Mouse (Mus musculus): ENCODE measurements around the gene Rep15.

The Rep15 gene

DNA sequence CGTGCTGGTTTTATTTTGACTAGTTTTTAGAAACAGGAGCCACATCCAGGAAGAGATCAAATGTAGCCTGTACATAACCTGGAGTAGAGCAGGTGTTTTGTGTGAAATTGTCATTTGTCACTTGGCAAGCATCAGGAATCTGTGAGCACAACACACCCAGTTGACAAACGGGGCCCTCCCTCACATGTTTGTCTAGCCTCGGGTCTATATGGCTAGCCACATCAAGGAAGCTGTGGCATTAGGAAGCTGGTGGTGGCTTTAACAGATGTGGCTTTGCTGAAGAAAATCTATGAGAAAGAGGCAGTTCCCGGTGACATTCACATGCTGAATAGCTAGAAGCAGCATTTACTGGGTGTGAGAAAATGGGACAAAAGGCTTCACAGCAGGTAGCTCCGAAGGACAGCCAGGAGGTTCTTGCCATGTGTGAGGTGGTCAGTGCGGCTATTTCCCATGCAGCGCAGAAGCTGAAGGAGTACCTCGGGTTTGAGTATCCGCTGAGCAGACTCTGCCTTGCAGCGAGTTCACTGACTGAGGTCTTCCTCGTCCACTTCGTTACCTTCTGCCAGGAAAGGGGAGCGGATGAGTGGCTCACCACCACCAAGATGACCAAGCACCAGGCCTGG lies at the start of gene Rep15:
TSS of gene Rep15 (plus strand) at position 282 of the 623 bp plus-strand sequence.
- in situ Hi-C loops (cut with MboI, MseI), result loop anchor here (5.0 kb wide), 1 partner anchor 355 kb away; no protein-coding TSS in a partner anchor

DNA sequence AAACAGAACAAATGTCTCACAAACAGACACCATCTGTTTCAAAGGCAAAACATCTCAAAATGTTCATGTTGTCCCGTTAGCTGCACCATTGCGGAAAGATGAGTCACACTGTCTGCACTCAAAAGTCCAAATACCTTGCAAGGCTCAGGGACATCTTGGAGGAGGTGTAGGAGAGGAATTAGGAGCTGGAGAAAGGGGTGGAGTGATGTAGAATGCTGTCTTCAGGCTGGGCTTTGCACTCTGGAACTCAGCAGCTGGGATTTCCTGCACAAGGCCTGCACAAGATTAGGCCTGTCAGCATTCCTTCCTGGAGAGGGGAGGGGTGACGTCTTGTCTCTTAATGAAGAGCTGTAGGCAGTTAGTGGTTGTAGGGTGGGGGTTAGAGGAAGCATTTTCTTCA lies 47.8 kb upstream of the Rep15 start:
- in situ Hi-C loops (cut with MboI, MseI), result no loop called here

DNA sequence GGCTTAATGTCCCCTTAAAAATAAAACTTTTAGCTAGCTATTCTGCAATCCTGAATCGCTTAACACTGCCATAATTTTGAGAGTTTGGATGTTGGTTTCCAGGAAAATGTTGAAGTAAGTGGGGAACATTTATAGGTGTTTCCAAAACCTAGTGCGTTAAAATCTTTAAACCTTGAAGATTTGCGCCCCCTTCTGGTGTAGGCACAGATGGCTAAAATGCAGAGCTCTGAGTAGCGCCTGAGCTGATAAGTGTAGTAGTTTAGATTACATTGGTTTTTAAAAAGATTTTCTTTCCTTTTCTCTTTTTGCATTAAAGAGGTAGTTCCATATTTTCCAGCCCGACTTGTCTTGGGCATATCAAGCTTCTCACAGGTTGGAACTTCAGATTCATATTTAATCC lies 38.1 kb upstream of the Rep15 start:
- in situ Hi-C loops (cut with MboI, MseI), result loop anchor here (10.0 kb wide), 1 partner anchor 169 kb away; no protein-coding TSS in a partner anchor

DNA sequence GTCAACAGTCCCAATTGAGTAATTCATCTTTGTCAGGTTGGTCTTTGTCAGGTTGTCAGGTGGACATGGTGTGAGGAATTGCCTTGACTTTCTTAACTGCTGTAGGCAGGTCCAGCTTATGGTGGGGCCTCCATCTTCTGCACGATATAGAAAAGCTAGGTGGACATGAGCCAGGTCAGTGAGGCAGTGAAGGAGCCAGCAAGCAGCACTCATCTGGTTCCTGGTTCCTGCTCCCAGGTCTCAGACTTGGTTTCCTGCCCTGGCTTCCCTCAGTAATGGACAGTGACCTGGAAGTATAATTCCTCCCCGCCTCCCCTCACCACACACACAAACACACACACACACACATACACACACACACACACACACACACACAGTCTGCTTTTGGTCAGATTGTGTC lies 37.0 kb upstream of the Rep15 start:
- in situ Hi-C loops (cut with MboI, MseI), result loop anchor here (10.0 kb wide), 1 partner anchor 171 kb away; no protein-coding TSS in a partner anchor

DNA sequence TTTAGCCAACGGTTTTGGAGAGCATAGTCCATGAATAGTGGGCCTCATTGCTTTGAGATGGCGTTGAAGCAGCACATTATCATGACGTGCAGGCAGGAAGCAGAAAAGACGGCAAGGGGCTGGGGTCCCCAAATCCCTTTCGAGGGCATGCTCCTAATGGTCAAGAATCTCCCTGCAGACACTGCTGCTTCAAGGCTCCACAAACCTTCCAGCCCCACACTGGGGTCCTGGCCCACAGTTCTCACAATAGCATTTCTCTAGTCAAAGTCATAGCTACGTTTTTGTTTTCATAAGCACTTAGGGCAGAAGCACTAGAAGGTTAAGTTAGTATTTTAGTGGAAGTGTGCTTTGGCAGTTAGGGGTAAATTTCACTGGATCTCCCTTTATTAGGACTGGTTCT lies 36.5 kb upstream of the Rep15 start:
- in situ Hi-C loops (cut with MboI, MseI), result loop anchor here (10.0 kb wide), 1 partner anchor 171 kb away; no protein-coding TSS in a partner anchor

DNA sequence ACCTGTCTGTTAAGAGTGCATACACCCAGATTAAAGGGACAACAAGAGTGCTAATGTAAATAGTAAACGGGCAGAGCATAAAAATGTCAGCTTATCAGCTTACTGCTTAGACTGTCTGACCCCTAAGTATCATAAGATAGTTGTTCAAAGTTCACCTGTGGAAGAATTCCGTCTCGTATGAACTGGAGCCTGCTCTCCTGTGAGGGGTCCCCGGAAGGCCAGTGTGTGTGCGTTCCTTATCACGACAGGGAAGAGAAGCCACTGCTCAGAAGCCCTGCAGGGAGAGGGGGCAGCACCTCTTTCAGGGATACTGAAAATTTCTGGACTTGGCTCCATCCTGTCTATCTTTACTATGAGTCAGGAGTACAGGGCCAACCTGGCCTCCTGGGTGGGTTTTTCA lies 35.4 kb upstream of the Rep15 start:
- in situ Hi-C loops (cut with MboI, MseI), result loop anchor here (10.0 kb wide), 1 partner anchor 172 kb away; no protein-coding TSS in a partner anchor

DNA sequence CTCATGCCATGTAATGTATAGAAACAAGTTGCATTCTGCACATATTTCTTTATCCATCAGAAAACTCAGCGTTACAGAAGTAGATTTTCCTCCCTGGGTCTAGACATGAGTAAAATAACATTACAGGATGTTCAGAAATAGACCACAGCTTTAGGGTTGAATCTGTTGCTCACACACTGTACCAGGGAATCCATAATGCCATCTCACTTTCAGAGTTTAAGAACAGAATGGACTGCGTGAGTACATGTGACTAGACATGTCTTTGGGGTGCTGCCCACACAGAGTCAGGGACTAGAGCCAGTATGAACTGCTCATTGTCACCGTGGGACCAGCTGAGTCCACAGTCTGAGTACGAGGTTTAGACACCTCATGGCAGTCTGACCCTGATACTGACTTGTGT lies 33.7 kb upstream of the Rep15 start:
- in situ Hi-C loops (cut with MboI, MseI), result loop anchor here (10.0 kb wide), 1 partner anchor 174 kb away; no protein-coding TSS in a partner anchor

DNA sequence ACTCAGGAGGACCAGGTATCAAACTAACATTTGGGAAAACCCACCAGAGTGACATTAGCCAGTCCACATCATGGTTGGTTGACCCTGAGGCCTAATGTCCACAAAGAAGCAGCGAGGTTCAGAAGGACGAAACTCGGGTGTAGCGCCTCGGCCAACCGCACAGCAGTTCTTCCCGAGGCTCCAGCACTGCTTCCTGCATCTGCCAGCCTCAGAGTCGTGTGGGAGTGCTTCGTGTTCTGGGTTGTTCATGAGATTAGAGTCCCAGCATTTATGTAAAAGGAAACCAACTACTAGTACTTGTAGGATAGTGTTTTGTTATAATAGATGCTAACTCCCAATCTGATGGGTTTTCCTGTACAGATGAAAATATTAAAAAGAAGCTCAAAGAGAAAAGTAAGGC lies 33.1 kb upstream of the Rep15 start:
- in situ Hi-C loops (cut with MboI, MseI), result loop anchor here (10.0 kb wide), 1 partner anchor 175 kb away; no protein-coding TSS in a partner anchor

DNA sequence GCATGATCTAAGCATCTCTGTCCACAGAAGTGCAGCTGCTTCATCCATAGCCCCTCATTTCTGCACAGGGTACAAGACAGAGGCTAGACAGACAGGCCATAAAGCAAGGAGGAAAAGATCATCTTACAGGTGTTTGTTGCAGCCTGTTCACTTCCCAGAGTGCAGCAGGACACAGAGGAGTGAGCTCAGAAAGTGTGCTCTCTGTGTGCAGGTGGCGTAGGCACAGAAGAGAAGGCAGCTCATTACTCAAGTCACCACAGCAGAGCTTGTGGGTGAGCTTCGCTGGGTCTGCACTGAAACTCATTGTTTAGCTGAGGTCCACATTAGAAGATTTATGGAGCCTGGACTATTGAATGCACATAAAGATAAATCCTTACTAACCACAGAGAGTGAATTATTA lies 32.6 kb upstream of the Rep15 start:
- in situ Hi-C loops (cut with MboI, MseI), result loop anchor here (10.0 to 25.0 kb wide), 3 partner anchors 175 to 1138 kb away; no protein-coding TSS in a partner anchor

DNA sequence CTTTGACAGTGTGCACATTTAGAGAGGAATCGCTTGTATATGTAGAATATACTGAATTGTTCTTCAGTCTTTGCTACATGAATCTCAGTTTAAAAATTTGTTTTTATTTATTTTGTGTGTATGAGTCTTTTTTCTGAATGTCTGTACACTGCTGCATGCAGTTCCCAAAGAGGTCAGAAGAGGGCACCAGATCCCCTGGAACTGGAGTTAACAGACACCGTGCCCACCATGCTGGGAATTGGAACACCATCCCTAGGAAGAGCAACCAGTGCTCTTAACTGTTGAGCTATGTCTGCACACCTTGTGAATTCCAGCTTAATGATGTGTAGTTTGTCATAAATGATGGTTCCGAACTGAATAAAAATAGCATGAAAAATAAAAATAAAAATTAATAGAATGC lies 24.2 kb upstream of the Rep15 start:
- in situ Hi-C loops (cut with MboI, MseI), result loop anchor here (25.0 kb wide), 2 partner anchors 229 to 1129 kb away; no protein-coding TSS in a partner anchor

DNA sequence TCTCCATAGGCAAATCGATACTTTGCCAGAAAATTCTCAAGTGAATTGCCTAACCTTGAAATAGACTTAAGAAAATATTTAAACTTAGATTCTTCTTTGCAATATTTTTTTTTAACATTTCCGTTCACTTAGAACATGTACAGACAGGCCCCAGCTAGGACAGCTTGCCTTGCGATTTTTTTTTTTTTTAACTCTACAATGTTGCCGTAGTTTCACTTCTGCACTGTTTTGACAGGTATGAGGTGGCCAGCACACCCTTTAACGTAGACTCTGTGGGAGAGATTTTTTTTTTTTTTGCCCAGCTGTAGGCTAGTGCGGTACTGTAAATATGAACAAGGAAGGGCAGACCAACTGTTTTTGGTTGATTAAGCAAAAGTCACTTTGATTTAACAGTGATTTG lies 22.0 kb upstream of the Rep15 start:
- in situ Hi-C loops (cut with MboI, MseI), result loop anchor here (25.0 kb wide), 2 partner anchors 227 to 1127 kb away; no protein-coding TSS in a partner anchor

DNA sequence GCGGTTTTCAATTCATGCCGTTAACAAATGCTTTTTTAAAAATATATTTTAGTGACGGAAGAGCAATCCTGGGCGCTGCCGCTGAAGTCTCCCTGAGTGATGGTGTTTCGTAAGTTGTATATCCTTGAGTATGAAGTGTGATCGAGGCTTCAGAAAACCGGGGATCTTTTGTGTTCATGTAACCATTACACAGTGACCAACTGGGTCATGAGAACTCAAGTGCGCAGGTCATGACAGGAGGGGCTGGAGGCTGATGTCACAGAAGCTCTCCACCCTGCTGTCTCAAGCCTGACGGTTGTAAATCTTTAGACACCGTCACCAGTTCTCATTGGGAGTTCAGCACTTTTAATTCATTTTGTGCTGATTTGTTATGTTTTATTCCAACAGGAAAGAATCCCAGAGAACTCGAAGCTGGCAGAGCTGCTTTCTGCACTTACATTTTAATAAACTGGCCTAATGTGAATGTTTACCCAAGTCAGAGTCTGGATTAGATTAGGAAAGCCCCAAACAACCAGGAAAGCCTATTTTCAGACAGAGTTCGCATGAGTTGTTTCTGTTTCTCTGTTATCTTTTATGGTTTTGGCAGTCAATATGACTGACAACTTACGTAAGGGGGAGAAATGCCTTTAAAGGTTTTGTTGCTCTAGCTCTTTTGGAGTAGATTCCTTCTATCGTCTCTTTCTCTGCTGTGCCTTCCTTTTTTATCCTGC lies 21.4 kb upstream of the Rep15 start:
- in situ Hi-C loops (cut with MboI, MseI), result loop anchor here (25.0 kb wide), 2 partner anchors 226 to 1126 kb away; no protein-coding TSS in a partner anchor

DNA sequence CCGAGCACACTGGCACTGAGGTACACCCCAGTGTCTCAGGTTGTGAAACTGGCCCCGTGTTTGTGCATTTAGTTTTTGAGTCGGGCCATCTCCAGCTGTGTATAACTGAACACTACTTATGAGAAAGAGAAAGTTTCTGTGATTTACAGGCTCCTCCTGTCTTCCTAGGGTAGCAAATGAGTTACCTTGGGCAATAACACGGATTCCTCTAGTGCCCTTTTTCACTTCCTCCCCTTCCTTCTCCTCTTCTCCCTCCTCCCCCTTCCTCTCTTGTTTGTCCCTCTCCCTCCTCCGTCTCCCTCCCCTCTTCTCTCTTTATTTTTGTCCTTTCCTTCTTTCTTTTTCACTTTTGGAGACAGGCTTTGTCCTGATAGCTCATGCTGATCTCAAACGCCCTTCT lies 20.8 kb upstream of the Rep15 start:
- in situ Hi-C loops (cut with MboI, MseI), result loop anchor here (25.0 kb wide), 2 partner anchors 226 to 1126 kb away; no protein-coding TSS in a partner anchor

DNA sequence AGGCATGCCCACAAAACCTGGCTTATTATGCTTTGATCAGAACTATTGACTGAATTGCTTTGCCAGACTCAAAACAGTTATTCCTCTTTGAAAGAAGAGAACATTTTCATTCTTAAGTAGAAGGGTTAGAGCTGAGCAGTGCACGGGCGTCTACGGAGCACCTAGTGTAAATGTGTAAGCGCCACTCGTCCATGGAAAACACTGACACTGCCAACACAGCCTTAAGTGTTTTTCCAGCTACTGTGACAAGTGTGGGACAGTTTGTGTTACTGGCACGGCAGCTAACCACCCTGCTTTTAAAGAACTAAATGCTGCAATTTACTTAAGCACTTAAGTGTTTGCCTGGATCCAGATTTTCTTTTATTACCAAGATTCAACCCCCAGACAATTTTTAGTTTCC lies 20.4 kb upstream of the Rep15 start:
- in situ Hi-C loops (cut with MboI, MseI), result loop anchor here (25.0 kb wide), 2 partner anchors 225 to 1125 kb away; no protein-coding TSS in a partner anchor

DNA sequence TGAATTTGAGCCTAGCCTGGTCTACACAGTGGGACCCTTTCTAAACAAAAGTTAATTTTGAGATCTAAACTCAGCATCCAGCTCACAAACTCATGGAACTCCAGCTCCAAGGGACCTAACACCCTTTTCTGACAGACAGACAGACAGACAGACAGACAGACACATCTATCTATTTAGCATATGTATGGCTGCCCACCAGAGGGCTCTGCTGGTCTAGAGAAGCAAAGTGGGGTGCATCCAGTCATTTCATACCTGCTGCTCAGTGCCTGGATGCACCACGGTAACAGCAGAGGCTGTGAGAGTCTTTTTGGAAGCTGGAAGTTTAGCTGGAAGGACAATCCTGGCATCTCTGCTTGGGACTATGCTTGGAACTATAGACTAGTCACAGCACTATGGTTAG lies 18.8 kb upstream of the Rep15 start:
- in situ Hi-C loops (cut with MboI, MseI), result loop anchor here (25.0 kb wide), 2 partner anchors 224 to 1124 kb away; no protein-coding TSS in a partner anchor

DNA sequence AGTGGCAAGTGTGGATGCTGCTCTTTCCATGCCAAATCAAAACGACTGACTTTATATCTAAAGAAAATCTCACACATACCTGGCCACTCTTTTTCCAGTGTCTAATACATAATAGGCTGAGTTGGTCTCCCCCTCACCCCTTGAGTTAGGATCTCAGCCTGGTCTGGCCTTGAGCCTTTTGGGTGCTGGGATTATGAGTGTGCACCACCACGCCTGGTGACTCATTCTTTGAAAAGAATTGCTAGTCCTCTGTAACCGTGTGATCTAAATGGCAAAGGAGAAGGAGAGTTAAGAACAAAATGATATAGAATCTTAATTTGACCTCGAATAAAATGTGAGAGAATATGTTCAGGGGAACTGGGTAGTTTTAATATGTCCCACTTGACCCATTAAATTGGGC lies 14.5 kb upstream of the Rep15 start:
- in situ Hi-C loops (cut with MboI, MseI), result loop anchor here (25.0 kb wide), 2 partner anchors 219 to 1119 kb away; no protein-coding TSS in a partner anchor

DNA sequence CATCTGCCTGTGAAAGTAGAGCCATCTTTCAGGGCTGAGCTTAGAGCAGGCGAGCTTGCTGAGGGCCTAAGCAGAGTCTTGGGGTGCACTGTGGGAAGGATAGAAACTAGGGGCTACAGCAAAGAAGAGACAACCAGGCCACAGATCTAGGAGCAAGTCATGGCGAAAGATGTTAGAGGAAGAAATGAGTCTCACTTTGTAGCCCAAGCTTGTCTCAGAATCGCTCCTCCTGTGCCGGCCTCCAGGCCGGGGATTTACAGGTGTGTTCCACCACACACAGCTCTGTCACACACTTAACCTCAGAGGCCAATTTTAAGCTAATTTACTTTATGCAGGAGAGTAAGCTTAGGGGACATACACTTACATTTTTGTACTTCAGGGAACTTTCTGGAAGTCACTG lies 14.0 kb upstream of the Rep15 start:
- in situ Hi-C loops (cut with MboI, MseI), result loop anchor here (25.0 kb wide), 2 partner anchors 219 to 1119 kb away; no protein-coding TSS in a partner anchor

DNA sequence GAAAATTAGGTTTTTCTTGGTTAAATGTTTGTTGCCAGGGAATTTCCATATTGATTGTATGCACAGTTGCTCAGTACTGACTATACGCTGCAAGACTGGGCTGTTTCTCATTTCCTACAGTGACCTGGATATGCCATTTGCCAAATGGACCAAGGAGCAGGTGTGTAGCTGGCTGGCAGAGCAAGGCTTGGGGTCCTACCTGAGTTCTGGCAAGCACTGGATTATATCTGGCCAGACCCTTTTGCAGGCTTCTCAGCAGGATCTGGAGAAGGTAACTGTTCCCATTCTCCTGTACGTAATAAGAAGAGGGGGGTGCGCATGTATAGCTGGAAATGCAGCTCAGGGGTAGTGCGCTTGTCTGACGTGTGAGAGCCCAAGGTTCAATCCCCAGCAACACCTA lies 11.2 kb upstream of the Rep15 start:
- in situ Hi-C loops (cut with MboI, MseI), result loop anchor here (25.0 kb wide), 2 partner anchors 216 to 1116 kb away; no protein-coding TSS in a partner anchor

DNA sequence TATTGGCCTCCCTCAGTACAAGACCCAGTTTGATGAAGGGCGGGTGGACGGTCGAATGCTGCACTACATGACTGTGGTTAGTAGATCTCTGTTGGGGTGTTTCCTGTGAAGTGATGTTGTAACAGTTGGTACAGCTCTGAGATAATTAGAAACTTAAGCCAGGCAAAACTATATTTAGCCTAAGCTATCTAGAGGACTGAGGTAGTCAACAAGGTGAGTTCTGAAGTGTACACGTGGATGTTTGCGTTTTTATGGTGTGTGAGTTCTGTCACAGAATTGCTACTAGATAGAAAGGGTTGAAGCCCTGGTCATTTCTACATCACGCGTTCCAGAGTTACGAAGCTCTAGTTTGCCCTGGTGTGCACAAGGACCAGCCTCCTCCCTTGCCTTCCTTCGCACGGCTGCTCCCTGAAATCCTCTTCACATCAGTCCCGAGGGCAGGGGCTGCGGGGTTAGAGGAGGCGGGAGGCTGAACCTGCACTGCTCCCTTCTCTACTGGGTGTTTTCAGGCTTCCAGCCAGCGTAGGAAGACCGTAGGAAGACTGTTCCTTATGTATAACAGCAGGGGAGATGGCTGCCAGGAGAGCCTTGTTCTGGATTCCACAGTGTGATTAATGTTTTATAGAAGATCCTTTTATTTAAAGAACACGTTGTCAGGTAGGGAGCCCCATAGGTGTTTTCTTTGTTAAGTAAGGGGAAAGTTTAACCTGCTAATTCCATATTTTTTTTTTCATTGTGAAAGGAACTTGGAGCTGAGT lies 9.8 kb upstream of the Rep15 start:
- in situ Hi-C loops (cut with MboI, MseI), result loop anchor here (25.0 kb wide), 2 partner anchors 215 to 1115 kb away; no protein-coding TSS in a partner anchor

DNA sequence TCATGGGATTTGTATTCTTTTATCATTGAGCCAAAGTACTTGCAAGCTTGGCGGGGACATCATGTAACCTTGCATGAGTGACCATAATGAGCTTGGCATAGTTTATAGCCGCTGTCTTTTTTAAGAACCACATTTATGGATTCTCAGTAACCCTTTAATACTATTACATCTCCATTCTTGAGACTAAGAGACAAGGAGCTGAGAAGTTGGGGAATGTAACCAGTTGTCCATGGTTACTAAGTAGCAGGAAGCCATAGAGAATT lies 9.3 kb upstream of the Rep15 start:
- in situ Hi-C loops (cut with MboI, MseI), result loop anchor here (25.0 kb wide), 2 partner anchors 214 to 1114 kb away; no protein-coding TSS in a partner anchor

DNA sequence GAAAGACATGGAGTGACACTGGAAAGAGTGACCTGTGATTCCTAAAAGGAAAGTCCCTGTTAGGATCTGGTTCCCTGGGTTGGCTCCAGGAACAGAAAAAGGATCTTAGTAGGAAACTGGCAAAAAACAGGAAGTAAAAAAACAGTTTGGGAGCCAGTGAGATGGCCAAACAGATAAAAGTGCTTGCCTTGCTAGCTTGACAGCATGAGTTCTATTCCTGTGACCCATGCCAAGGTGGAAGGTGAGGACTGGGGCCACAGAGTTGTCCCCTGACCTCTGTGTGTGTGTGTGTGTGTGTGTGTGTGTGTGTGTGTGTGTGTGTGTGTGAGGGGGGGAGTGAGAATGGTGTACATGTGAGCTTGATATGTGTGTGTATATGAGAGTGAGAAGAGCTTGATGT lies 8.8 kb upstream of the Rep15 start:
- in situ Hi-C loops (cut with MboI, MseI), result loop anchor here (25.0 kb wide), 2 partner anchors 214 to 1114 kb away; no protein-coding TSS in a partner anchor
